Mouse (Mus musculus) heart, adult 9 months (tissue): Measurements from ENCODE around the gene Chrm2.

Experiments used
- DNase-seq, 2 experiments: peaks; one replicate each; pipeline ENCODE4 v3.0.0; 2022; ENCODE audit warnings: low spot score in 2 of 2

The Chrm2 gene

DNA sequence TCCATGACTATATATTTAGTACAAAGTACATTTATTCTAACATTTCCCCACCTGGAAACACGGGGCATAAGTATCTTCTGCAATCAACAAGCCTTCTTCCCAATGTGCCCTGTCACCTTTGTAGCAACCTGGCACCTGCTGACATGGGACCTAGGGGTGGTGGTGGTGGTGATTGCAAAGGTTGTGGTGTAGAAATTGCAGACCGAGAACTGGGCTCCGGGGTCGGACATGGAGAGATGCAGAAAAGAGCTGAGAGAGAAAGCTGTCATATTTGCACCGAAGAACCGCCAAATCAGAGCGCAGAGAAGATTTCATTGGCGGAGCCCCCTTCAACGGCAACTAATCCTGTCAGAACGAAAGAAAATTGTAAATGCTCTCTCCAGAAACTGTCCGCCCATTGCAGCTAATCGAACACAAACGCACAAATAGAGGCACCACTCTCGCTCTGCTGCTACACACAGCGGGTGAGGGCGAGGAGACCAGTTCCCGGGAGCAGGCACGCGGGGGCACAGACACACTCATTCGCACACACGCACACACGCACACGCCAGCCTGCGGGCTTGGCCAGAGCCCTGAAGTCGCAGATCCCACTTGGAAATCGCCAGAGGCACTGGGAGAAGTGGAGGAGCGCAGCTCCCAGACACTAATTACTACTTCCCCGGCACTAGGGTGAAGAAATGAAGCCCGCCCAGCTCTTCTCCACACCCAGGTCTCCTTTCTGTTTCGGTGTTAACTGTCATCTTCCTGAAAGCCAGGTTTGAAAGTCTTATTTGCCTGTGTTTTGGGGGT lies at the start of gene Chrm2:
Gene Chrm2 (plus strand): TSS at position 473 of the 789 bp plus-strand sequence.
- DNase-seq = no peak

DNA sequence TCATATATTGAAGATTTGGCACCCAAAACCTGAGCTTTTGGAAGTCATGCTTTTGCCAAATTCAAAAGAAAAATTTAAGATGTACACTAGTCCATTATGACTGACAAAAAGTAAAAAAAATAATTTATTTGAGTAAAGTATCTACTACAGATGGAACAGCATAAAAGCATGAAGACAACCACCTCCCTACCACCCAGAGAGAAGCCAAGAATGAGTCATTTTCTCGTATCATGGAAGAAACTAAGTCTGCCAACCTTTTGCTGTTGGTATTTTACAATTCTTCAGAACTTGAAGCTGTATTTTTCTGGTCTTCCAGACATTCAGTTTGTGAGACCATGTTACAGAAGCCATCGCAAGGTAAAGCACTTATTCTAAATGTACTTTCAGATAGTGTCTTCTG lies 13.9 kb upstream of the Chrm2 start:
- no peak for DNase-seq

GRCm38 (mm10) chr6:36377936-36378335 lies 9.9 kb upstream of the Chrm2 start:
- no peak for DNase-seq

GRCm38 (mm10) chr6:36384102-36384501 lies 3.8 kb upstream of the Chrm2 start:
- DNase-seq = no peak

DNA sequence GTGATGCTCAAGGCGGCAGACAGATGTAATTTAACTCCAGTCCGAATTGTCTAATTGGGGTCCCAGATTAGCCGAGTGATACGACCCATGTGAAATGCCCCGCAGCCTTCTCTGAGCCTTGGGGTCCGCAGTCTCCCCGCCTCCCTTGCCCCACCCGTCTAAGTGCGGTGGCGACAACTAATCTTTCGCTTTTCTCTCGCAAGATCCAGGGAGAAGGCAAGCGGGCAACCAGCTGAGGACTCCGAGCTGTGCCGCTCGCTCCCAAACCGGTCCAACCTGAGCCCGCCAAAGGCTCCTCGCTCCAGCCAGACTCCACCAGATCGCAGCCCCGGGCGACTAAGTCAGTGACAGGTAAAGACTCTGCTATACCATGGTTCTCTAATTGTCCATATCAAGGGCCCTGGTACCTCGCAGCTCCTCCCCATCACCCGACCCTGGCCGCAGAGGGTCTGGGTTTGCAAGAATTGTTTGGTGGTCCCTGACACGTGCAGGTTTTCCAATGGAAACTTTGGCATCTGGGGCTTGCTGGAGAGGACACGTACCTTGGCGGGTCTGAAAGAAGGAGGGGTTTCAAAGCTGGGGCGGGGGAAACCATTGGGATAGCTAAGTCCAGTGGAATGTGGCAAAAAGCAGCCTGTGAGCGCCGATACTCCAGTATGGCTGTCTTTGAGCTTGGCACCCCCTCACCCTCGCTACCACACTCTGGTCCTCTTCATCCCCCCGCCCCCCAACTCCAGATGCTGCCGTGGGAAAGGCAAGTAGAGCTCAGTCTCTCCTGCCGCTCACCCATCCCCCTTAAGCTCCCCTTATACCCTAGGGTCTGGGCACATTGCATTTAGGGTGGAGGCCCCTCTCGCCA lies 746 bp downstream of the Chrm2 start:
- no peak for DNase-seq

DNA sequence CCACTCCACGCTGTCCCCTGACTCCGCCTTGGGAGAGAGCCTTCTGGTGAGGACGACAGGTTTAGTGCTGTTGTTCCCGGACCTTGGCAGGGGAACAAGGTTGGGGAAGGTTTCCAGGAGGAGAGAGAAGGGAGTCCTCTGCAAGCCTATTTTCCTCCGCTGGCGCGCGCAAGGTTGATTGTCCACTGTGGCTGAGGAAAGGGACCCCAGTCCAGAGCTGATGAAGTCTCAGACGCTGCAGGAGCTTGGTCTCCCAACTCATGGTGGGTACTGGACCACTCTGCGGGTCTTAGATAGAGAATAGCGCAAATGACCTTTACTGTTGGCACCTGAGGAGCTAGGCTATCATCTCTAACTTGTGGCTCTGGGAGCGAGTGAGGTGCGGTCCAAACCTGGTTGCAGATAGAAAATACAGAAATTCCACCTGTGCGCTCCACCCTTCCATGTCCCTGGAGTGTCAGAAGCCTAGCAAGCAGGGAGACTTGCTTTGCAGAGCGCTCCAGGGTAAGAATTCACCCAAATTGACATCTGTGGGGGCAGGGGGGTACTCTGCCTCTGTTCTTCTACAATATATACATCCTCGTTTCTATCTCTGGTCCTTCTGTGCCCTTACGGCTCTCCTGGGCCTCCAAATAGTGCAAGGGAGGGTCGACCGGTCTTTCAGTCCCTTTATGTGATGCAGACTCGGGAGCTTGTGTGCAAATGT lies 1.5 kb downstream of the Chrm2 start:
- no peak for DNase-seq

GRCm38 (mm10) chr6:36393705-36394104 lies 5.8 kb downstream of the Chrm2 start:
- DNase-seq = no peak

DNA sequence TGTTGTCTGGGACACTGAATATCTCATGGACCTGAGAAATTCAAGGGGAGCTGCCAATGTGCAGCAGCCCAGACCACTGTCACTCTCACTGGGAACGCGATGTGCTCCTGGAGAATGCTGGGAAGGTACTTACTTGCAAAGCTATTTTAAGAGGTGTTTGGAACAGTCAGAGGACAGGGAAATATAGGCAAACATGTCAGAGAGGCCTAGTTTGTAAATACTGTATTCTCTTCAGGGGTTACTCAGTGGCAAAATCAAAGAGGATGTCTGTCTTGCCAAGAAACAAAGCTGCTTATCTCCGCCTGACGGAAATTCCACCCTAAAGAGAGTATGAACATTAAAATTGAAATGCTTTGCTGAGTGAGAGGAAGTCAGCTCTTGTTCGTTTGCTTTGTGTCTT lies 17.3 kb downstream of the Chrm2 start:
- DNase-seq = peak; percentile 80 to 81

DNA sequence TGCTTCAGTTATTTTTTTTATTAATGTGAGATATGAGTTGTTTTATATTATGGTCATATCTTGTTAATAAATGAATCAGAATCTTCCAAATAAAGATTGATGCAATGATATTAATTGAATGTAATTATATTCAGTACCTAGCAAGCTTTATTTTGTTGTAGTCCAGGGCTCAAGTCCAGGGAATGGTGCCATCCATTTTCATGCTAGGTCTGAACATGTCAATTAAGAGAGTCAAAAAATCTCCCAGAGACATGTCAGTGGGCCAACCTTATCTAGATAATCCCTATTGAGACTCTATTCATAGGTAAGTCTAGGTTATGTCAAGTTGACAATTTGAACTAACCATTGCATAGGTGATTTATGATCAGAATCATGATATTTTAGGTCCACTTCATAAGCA lies 21.1 kb downstream of the Chrm2 start:
- DNase-seq = no peak

- no peak for DNase-seq
Observed at GRCm38 (mm10) chr6:36410057-36410456, 22.2 kb downstream of the Chrm2 start.

GRCm38 (mm10) chr6:36419716-36420115 lies 31.8 kb downstream of the Chrm2 start:
- no peak for DNase-seq

- no peak for DNase-seq
Observed at GRCm38 (mm10) chr6:36437964-36438363, 50.1 kb downstream of the Chrm2 start.

- DNase-seq = no peak
Observed at GRCm38 (mm10) chr6:36439218-36439617, 51.3 kb downstream of the Chrm2 start.

GRCm38 (mm10) chr6:36451480-36451879 lies 63.6 kb downstream of the Chrm2 start:
- DNase-seq = peak; percentile 35 to 52

- DNase-seq = peak; percentile 43 to 71
Observed at GRCm38 (mm10) chr6:36455071-36455470, 67.2 kb downstream of the Chrm2 start.

- no peak for DNase-seq
Observed at GRCm38 (mm10) chr6:36457015-36457414, 69.1 kb downstream of the Chrm2 start.

GRCm38 (mm10) chr6:36464008-36464407 lies 76.1 kb downstream of the Chrm2 start:
- no peak for DNase-seq

- no peak for DNase-seq
Observed at GRCm38 (mm10) chr6:36484132-36484665, 96.3 kb downstream of the Chrm2 start.

DNA sequence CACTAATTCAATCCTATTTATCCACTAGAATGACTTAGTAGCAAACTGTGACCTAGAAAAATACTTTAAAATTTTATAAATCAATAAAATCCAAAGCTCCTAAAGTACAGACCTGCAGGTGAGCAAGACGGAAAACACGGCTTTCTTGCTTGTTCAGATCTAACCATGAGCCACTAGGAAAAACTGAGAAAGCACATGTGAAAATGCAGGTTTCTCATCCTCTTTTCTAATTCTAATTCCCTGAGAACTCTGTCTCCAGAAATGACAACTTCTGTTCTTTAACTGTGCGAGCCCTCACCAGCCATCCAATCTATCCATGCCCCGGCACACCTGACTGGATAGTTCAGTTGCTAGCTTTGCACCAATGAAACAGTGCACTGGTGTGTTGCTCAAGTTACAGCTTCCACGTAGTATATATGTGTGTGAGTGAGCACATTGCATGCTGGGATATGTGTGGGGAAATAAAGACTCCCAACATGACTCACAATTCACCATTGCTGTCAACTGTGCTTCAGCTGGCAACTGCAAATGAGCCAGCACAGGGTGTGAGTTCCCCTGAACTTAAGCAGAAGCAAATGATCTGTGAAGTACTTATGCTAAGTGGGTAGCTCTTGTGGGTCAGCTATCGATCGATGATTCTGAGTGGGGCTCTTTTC lies 119.3 kb downstream of the Chrm2 start:
- no peak for DNase-seq

DNA sequence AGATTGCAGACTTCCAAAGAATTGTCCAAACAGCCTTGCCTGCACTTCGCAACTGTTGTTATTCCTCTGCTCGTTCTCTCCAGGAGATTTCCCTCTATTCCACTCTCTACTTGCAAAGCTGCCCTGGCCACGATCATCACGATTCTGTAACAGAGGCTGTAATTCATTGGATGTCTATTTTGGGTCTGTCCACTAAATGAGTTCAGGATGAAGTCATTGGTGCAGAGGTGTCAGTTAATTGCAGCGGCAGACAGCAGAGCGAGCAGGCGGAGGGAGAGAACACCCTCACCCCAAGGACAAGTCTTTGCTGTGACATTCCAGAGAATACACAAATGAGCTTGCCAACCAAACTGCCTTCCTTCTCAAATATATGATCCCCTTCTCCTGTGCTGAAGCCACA lies 120.1 kb downstream of the Chrm2 start:
- DNase-seq = peak; percentile 60 to 64

DNA sequence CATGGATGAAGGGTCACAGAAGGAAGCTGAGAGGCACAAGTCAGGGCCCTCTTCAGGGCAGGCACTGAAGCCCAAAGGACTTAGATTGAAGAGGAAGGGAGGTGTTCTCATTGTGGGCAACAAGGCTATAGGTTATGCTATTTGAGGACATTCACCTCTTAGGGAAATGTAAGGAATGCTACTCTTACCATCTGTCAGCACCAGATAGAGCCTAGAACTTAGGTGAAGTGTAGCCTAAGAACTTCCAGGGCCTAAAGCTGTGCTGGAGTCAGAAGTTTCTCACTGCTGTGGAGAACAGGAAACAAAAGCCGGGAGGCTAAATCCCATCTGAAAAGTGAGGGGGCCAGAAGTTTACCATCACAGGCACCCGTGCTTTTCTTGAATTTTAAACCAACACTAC lies 120.6 kb downstream of the Chrm2 start:
- DNase-seq = no peak
